Mouse (Mus musculus) CD4-positive helper T cell, adult 2 months (primary cell): ENCODE results near the gene Clec2e.
A peak's percentile ranks its signal among the peaks of the same experiment; 100 is the strongest.

Experiments used
- DNase-seq: peaks from one replicate; pipeline ENCODE4 v3.0.0-alpha.2; 2012; ENCODE audit warnings: low read depth, missing footprints, low spot score

Clec2e gene

DNA sequence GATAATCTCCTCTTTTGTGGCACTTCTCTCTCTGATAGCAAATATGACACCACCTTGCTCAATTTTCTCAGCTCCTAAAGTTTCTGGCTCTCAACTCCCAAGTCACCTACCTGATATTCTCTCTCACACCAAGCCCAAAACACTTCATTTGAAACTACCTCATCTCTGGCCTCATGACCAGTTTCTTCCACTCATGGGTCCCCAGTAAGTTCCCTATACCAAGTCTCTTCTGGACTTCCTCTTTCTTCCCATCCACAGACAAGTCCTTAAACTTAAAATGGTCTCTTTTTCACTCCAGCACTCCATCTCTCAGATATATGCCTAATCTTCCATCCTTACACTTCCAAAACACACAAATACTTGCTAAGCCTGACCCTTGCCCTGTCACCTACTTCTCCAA is 42.7 kb downstream of the Clec2e start:
- DNase-seq = no peak

DNA sequence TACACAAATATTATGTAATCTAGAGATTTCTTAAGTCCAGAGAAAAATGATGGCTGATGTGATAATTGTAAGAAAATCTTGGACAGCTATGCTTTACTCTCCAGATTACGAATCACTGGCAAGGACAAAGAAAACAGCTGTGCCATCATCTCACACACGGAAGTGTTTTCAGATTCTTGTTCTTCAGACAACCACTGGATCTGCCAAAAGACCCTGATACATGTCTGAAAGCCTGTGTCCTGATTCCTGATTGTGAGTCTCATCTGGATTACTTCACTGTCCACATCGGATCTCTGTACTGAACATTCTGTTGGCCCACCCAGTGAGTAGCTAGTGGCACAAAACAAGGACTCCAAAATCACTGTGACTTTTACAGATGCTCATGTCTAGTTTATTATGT is 44.5 kb downstream of the Clec2e start:
- no peak for DNase-seq

DNA sequence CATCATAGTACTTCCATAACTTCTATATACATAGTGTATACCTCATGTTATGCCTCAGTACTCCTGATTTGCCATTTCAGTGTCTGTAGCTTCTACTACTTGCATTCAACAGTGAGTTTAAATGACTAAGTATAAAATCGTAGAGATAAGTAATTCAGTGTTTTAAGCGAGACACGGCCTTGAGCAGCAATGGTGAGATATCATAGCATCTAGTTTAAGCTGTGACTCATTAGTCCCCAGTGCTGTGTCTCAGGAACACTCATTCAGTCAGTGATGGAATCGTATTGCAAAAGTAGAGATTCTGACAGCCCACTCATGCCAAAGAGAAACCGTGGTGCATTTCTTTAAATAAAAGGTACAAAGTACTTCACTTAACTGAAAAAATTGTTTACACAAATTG is 49.0 kb downstream of the Clec2e start:
- no peak for DNase-seq

DNA sequence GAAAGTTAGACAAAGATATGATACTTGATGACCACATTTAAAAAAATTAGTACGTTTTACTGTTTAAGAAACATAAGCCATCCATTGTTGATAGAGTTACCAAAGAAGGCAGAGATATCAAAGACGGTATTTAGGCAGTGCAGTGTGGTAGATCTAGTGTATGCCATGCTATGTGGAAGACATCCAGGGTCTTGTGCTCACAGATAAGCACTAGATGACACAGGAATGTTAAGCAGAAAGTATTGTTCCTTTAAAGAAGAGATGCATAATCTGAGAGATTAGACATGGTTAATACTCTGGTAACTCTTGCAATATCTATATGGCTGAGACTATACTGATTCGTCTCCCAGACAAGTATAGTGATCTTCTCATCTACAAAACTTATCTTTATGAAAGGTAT is 49.6 kb downstream of the Clec2e start:
- no peak for DNase-seq

DNA sequence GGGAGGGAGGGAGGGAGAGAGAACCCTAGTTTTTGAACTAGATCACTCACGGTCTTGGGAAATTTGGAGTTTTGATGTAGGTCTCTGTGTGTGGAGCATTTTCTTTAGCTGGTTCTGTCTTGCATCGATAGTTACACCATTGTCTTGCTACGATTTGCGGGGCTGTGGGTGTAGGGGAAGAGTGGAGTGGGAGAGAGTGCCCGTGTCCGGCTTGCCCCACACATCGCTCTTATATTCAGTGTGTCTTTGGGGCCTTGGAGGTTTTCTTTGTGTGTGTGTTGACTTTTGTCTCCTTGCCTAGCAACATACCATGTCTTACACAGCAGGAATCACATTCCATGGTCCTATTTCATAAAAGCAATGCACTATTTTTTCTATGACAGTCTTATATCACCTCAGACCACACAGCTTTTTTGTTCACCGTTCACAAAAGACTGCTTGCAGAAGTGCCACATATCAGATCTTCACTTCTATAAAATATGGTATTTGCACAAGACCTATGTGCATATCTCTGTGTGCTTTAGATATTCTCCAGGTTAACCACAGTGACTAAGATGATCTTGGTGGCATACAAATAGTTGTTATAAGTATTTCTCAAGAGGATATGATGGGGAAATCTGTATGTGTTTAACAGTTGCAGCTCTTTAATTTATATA is 51.0 kb downstream of the Clec2e start:
- DNase-seq = no peak

DNA sequence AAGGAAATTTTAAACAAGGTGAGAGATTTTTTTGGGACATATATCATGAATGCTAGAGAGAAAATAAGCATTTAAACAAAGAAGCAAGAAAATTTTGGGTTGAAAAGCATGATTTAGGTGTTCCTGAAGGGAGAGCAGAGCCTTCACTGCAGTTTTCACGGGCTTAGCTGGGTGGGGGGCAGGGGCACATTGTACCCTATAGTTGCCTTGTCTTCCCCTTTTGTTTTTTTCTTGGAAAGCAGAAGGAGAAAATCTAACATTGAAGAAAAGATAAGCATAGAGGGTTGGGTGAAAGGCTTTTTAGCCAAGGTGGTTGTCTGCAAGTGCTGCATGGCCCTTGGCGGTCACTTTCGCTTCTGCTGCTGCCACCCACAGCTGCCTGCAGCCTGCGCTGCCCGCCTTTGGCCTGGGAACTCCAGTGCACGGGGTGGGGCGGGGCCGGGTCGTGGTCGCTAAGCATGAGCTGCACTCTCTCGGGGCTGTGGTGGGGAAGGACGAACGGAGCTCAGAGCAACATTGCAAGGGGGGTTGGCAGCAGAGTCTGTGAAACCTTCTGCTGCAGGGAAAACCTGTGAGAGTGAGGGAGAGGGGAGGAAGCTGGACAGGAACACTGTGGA is 51.7 kb downstream of the Clec2e start:
- DNase-seq = peak; percentile 61

DNA sequence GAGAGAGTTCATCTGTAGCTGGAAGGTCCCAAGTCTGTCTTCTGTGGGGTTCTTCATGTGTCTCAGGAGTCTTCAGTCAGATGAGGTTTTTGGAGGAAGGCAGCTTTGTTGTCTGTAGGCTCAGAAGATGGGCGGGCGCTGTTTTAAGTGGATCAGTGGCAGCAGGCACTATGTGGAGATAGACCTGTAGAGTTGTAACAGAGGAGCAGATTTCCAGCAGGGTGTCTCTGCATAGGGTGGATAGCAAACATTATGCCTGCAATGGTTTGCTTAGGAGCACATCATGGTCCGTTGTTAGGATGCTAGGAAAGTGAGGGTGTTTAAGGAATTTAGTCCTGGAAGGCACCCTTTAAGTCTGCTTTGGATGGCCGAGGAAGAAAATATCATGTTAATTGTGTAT is 52.3 kb downstream of the Clec2e start:
- DNase-seq = no peak

DNA sequence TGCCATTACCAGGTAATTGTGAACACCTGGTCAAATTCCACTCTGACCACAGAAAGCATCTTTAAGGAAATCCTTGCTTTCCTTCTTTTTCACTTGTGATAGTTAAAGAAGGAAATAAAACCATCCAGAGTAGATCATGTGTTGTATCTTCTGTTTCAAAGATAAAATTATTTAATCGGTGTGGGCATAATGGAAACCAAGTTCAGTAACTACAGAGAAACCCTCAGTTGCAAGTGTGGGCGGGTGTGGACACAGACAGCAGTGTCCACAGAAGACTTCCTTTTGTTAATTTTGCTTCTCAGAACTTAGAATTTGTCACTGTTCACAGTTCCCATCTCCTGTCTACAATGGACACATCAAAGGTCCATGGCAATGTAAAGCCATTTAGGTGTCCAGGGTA is 55.1 kb downstream of the Clec2e start, which contains the start of gene Klrb1f:
Klrb1f (plus strand) TSS at position 301 of the 400 bp plus-strand sequence.
- no peak for DNase-seq

DNA sequence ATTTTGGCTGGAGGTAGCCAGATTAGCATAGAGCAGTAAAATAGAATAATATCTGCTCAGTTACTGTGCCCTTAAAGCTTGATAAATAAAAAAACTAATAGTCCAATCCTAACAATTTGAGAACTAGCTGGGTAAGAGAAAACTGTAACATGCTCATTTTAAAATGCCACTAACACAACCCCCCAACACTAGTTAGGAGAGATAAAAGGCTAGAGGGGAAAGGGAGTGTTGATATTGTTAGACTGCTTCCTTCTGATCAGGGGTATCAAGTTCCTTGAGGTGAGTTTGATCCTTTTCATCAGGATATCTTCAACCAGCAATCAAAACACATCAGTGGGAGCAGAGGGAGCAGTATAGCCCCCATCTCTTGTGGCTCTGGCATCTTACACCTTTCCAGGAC is 58.2 kb downstream of the Clec2e start:
- no peak for DNase-seq
